8 mouse cellular contexts compared by ENCODE assay signal in genomic region chr10:76032402-76033118, GRCm38 (mm10). TPM values are rescaled to one million over a fixed set of nuclear protein-coding genes. Genes with fewer than 3 reads are reported as not detected.
DNase-seq lines count a peak whose midpoint lies in the region; ATAC-seq and TF ChIP-seq lines count a peak whose summit lies in the region.

Gene Zfp280b (plus strand): TSS chr10:76032650.

- no peaks in the 10 kb centered on the region for H3K27me3 ChIP-seq in ES-Bruce4 (ENCODE audit: control insufficient read depth, insufficient read depth, low read length, poor library complexity, severe bottlenecking)
- no peaks in the 10 kb centered on the region for H3K27me3 ChIP-seq in forebrain, embryonic 14.5 days (replicated peaks; ENCODE audit: control insufficient read depth, insufficient read depth, low read length)
- H3K27me3 ChIP-seq in neural tube, embryonic 15.5 days (replicated peaks): no peaks in the 10 kb centered on the region

- H3K4me2 ChIP-seq in forebrain, embryonic 14.5 days (ENCODE audit: low read length): peak within 1 kb of the TSS; percentile 74
- H3K4me2 ChIP-seq in neural tube, embryonic 15.5 days: peak within 1 kb of the TSS; percentile 80

- H3K9ac ChIP-seq in ES-Bruce4 (ENCODE audit: low read depth, poor library complexity, severe bottlenecking): peak within 1 kb of the TSS; percentile 97
- H3K9ac ChIP-seq in forebrain, embryonic 14.5 days (ENCODE audit: low read length): peak within 1 kb of the TSS; percentile 90
- peak within 1 kb of the TSS; percentile 67 for H3K9ac ChIP-seq in neural tube, embryonic 15.5 days (replicated peaks)

- ATAC-seq in cerebellum, adult (ENCODE audit: insufficient number of reproducible peaks, low FRiP score, low TSS enrichment): peak; percentile 99
- peak; percentile 99 for ATAC-seq in forebrain, embryonic 14.5 days
- ATAC-seq in neural tube, embryonic 15.5 days (ENCODE audit: low FRiP score): peak; percentile 99

- H3K36me3 ChIP-seq in ES-Bruce4 (ENCODE audit: control insufficient read depth, insufficient read depth, low read length, poor library complexity, severe bottlenecking): peaks cover 18% of the 10 kb centered on the region
- peaks cover 11% of the 10 kb centered on the region; the same call in 1 of the 2 replicates for H3K36me3 ChIP-seq in forebrain, embryonic 14.5 days (ENCODE audit: control insufficient read depth, insufficient read depth, low read length)
- H3K36me3 ChIP-seq in neural tube, embryonic 15.5 days: peaks cover 16% of the 10 kb centered on the region

- H3K9me3 ChIP-seq in ES-Bruce4 (replicated peaks; ENCODE audit: control insufficient read depth, insufficient read depth, low read length, poor library complexity, severe bottlenecking): no peaks in the 10 kb centered on the region
- no peaks in the 10 kb centered on the region for H3K9me3 ChIP-seq in forebrain, embryonic 14.5 days (replicated peaks; ENCODE audit: control insufficient read depth, low read length)
- H3K9me3 ChIP-seq in neural tube, embryonic 15.5 days (replicated peaks): no peaks in the 10 kb centered on the region

- 0 out of 2 replicates have a peak, but pooled peaks have one; percentile 33 for TF ChIP-seq EP300 in ES-Bruce4 (IDR thresholded peaks at IDR 0.05; ENCODE audit: insufficient read depth, low read depth, low read length)

- peak; percentile 97 for DNase-seq in forebrain, embryonic 14.5 days (ENCODE audit: low spot score)
- peak; percentile 94 to 96 for DNase-seq in heart, postnatal 14 days
- DNase-seq in layer of hippocampus, adult 11-12 months (ENCODE audit: low spot score): peak; percentile 96
- peak; percentile 93 to 96 for DNase-seq in lung, adult 18-20 months
- peak; percentile 97 for DNase-seq in testis, postnatal 14 days (ENCODE audit: low spot score)

- H3K4me1 ChIP-seq in ES-Bruce4 (ENCODE audit: control insufficient read depth, insufficient read depth, low read length): peaks cover 1% of the 10 kb centered on the region
- peaks cover 9% of the 10 kb centered on the region for H3K4me1 ChIP-seq in forebrain, embryonic 14.5 days (ENCODE audit: control insufficient read depth, insufficient read depth, low read length)
- peaks cover 18% of the 10 kb centered on the region for H3K4me1 ChIP-seq in neural tube, embryonic 15.5 days

- peak within 1 kb of the TSS; percentile 93 for H3K4me3 ChIP-seq in ES-Bruce4 (ENCODE audit: low read depth, low read length)
- H3K4me3 ChIP-seq in forebrain, embryonic 14.5 days (ENCODE audit: low read depth, low read length): peak within 1 kb of the TSS; percentile 83
- H3K4me3 ChIP-seq in neural tube, embryonic 15.5 days (replicated peaks): peak within 1 kb of the TSS; percentile 87

- under 1% methylated on average over 57 of the region's 58 CpGs for WGBS in forebrain, embryonic 14.5 days
- under 1% methylated on average over 58 of the region's 58 CpGs for WGBS in neural tube, embryonic 15.5 days

- H3K27ac ChIP-seq in ES-Bruce4 (ENCODE audit: insufficient read depth, low read length): peak within 1 kb of the TSS; percentile 92
- H3K27ac ChIP-seq in forebrain, embryonic 14.5 days (ENCODE audit: low read depth, low read length): peak within 1 kb of the TSS; percentile 72; the same call in 1 of the 2 replicates
- H3K27ac ChIP-seq in neural tube, embryonic 15.5 days (replicated peaks): peak within 1 kb of the TSS; percentile 84

- TF ChIP-seq CTCF in ES-Bruce4 (IDR thresholded peaks at IDR 0.05; ENCODE audit: low read depth, low read length): peak; percentile 38

- intact Hi-C loops in heart, postnatal 14 days (cut with DNase I): loop anchor here (10.0 kb wide), 1 partner anchor 148 kb away; no protein-coding TSS in a partner anchor

- peak; percentile 18 for TF ChIP-seq POLR2A in ES-Bruce4 (IDR thresholded peaks at IDR 0.05; ENCODE audit: insufficient read depth, low read length)

RNA-seq across cellular contexts. Expression of gene Zfp280b, which starts in this region (rescaled TPM):
- polyA plus RNA-seq in ES-Bruce4 (2011; ENCODE audit: insufficient read depth, insufficient read length, low read depth, missing spikeins): 59.7 and 63.2 TPM in 2 replicates
- polyA plus RNA-seq in forebrain, embryonic 14.5 days (2014; fragmentation: Nextera tagmentation; extraction: Ambion mirVana): 11.7 and 12.2 TPM in 2 replicates
- total RNA-seq in heart, postnatal 14 days (2021): 1 to 10 TPM; 8.6 to 9.5 TPM
- 10.3 and 15.3 TPM in 2 replicates for polyA plus RNA-seq in neural tube, embryonic 15.5 days (2015; fragmentation: Nextera tagmentation; extraction: Ambion mirVana)

Comparison
In these comparisons a context has a peak if more than half of its experiments do, and no peak if none do; other contexts are left out.
1. Peak in every context shown above with its lines: DNase-seq, ATAC-seq, H3K4me3 ChIP-seq and H3K27ac ChIP-seq.